In the genomic region with DNA sequence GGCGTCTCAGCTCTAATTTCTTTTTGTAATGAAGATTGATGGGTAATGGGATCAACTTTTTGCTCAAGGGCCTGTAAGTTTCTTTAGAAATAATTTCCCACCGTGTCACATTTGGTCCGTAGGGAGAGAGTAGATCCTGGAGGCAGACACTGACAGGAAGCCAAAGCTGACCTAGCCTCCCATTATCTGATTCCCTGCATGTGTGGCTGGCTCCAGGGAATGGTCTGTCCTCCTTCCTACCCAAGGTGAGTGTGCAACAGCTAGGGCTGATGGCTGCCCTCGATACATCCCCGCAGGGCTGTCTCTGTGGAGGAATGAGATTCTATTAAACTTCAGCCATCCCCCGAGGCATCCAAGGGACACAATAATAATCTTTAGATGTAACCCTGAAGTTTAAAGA, we compare ENCODE assay signal across 29 mouse cellular contexts. TPM values are rescaled to one million over a fixed set of nuclear protein-coding genes. Genes with fewer than 3 reads are reported as not detected.
"Had no signal": no experiment of that assay in that cellular context is flagged by ENCODE, and none has a peak within 500 bp of the region (broad histone marks: within the 10 kb centered on the region; RNA-seq: fewer than 3 reads in every experiment).

No protein-coding gene starts in this region.

- DNase-seq: layer of hippocampus, adult 9-11 months; layer of hippocampus, postnatal 36 days; left cerebral cortex, postnatal 4 days; liver, postnatal 0 days; lung, embryonic 14.5 days; right cerebral cortex, adult 18-20 months; right cerebral cortex, postnatal 25 days; spleen, adult 18-20 months; thymus, postnatal 25 days had no signal

- H3K27me3 ChIP-seq: limb, embryonic 12.5 days; limb, embryonic 15.5 days; midbrain, embryonic 13.5 days; stomach, embryonic 15.5 days had no signal

- ATAC-seq: liver, postnatal 0 days; lung, postnatal 0 days; midbrain, embryonic 13.5 days; midbrain, embryonic 16.5 days had no signal

- H3K9me3 ChIP-seq: limb, embryonic 12.5 days; limb, embryonic 15.5 days; midbrain, embryonic 10.5 days; midbrain, embryonic 13.5 days; stomach, embryonic 15.5 days had no signal

- H3K4me3 ChIP-seq: layer of hippocampus, adult 2 months; left cerebral cortex, adult 2 months; limb, embryonic 12.5 days; limb, embryonic 15.5 days; midbrain, embryonic 10.5 days; midbrain, embryonic 13.5 days; stomach, embryonic 15.5 days had no signal

- H3K36me3 ChIP-seq: limb, embryonic 12.5 days; limb, embryonic 15.5 days; midbrain, embryonic 10.5 days; midbrain, embryonic 13.5 days; stomach, embryonic 15.5 days had no signal

- H3K9ac ChIP-seq: limb, embryonic 12.5 days; limb, embryonic 15.5 days; liver, embryonic 14.5 days; liver, postnatal 0 days; lung, embryonic 14.5 days; midbrain, embryonic 13.5 days; stomach, embryonic 15.5 days had no signal

- H3K4me1 ChIP-seq: limb, embryonic 12.5 days; limb, embryonic 15.5 days; midbrain, embryonic 10.5 days; midbrain, embryonic 13.5 days; stomach, embryonic 15.5 days had no signal

- H3K27ac ChIP-seq: kidney, postnatal 0 days; layer of hippocampus, adult 2 months; left cerebral cortex, adult 2 months; limb, embryonic 12.5 days; limb, embryonic 15.5 days; liver, embryonic 14.5 days; macrophage; midbrain, embryonic 10.5 days; midbrain, embryonic 13.5 days; stomach, embryonic 15.5 days had no signal

- H3K4me2 ChIP-seq: limb, embryonic 12.5 days; limb, embryonic 15.5 days; liver, embryonic 11.5 days; lung, embryonic 14.5 days; midbrain, embryonic 13.5 days; stomach, embryonic 15.5 days had no signal

RNA-seq across cellular contexts. Expression of a gene that starts 33.5 kb away (rescaled TPM):
- total RNA-seq: layer of hippocampus, adult 2 months; layer of hippocampus, postnatal 36 days; left cerebral cortex, adult 2 months; left cerebral cortex, postnatal 14 days; left cerebral cortex, postnatal 4 days; megakaryocyte, adult 5-6 weeks had no signal
- polyA plus RNA-seq: kidney, embryonic 14.5 days; kidney, postnatal 0 days; large intestine, adult 2 months; limb, embryonic 12.5 days; limb, embryonic 15.5 days; liver, embryonic 11.5 days; liver, embryonic 14.5 days; liver, postnatal 0 days; lung, embryonic 14.5 days; lung, postnatal 0 days; macrophage; midbrain, embryonic 10.5 days; midbrain, embryonic 13.5 days; midbrain, embryonic 16.5 days; neural tube, embryonic 11.5 days; neural tube, embryonic 14.5 days; stomach, embryonic 15.5 days; thymus, postnatal 0 days had no signal
